Mouse (Mus musculus): ENCODE measurements at regions not wholly inside any gene's neighbourhood (a gene's known extent, or its start where the extent isn't known, plus 50 kb on each side); places are given as distances from the start of the nearest gene placed in this dataset.

DNA sequence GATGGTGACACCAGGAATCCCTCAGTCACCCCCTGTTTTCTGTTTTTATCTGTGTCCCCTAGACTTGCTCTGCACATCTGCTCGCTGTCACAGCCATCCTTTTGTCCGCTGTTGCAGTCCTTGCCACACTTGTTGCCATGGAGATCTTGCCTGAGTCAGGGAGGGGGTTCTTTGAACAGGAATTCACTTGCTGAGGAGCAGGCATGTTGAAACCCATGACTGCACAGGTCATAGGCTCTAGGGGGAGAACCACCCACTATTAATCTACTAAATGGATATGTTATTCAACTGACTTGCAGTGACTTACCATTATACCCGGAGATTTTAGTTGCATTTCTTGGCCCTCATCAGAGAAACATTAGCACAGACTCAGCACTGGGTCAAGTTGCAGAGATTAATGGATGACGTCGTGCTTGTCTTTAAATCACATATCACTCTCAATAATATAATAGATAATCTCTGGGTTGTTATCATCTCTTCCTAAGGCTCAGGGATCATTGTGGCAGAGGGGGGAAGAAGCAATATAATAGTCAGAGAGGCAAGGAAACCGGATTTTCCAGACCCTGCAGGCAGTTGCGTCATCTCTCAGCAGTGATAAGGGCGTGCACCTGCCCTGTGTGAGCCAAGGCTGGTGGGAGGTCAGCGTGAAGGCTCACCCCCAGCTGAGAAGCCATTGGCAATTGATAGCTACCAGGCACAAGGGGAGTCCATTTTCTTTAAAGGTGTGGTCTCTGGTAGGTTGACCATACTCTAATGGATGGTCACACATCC lies 95.9 kb upstream of the Serp2 start:
- H3K27me3 ChIP-seq (ENCODE audit: insufficient read depth, low read length), result no peaks in the 10 kb centered on the region
- H3K4me1 ChIP-seq (replicated peaks; ENCODE audit: low read depth, low read length), result peaks cover 34% of the 10 kb centered on the region
- no peaks in the 10 kb centered on the region for H3K36me3 ChIP-seq (ENCODE audit: insufficient read depth, low read length)
- H3K4me3 ChIP-seq (replicated peaks; ENCODE audit: low read length), result no peak overlapping the region
- peaks cover 4% of the 10 kb centered on the region for H3K9me3 ChIP-seq (ENCODE audit: low read length)
- TF ChIP-seq NANOG (IDR thresholded peaks at IDR 0.05; ENCODE audit: borderline replicate concordance, low read length) (peak; percentile 31; the same call in 1 of the 2 replicates), CTCF (conservative IDR thresholded peaks at IDR 0.05; ENCODE audit: low read length) (no peak)

DNA sequence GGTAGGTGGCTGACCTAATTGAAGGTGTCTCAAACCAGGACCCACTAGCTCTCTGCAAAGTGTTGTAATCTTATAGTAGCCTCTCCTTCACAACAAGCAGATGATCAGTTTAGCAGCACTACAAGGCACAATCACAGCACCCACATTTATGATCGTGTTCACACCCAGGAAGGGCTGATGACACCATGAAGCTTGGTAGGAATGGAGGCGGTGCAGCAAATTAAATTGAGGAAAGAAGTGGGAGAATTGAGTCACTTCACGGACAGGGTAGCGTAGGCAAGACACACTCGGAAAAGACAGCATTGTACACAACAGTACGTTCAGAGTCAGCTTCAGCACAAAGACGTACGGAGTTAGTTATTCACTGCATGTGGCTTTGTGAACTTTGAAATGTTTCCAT lies 94.4 kb upstream of the Serp2 start:
- peaks cover 6% of the 10 kb centered on the region for H3K9me3 ChIP-seq (ENCODE audit: low read length)
- TF ChIP-seq NANOG (IDR thresholded peaks at IDR 0.05; ENCODE audit: borderline replicate concordance, low read length) (no peak), CTCF (conservative IDR thresholded peaks at IDR 0.05; ENCODE audit: low read length) (no peak), POU5F1 (IDR thresholded peaks at IDR 0.05; ENCODE audit: borderline replicate concordance, low read length) (no peak)
- peaks cover 26% of the 10 kb centered on the region for H3K4me1 ChIP-seq (replicated peaks; ENCODE audit: low read depth, low read length)
- no peaks in the 10 kb centered on the region for H3K36me3 ChIP-seq (ENCODE audit: insufficient read depth, low read length)
- no peaks in the 10 kb centered on the region for H3K27me3 ChIP-seq (ENCODE audit: insufficient read depth, low read length)
- no peak overlapping the region for H3K4me3 ChIP-seq (replicated peaks; ENCODE audit: low read length)

DNA sequence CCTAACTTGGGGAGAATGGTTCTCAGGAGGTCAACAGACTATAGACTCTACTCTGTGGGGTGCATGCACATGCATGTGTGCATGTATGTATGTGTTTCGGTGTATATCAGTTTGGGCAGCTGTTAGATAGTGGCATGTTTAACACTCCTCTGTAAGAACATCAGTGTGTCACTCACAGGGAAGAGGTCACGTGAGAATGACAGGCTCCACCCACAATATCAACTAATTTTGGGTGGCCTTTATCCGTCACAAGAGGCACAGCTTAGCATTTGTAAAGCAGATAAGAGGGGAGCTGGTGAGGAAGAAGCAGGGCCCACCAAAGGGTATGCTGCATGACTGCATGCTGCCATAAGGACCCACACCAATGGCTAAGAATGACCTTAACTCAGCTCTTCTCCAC lies 93.2 kb upstream of the Serp2 start:
- Histone ChIP-seq H3K36me3 (ENCODE audit: insufficient read depth, low read length) (no peaks in the 10 kb centered on the region), H3K9me3 (ENCODE audit: low read length) (peaks cover 6% of the 10 kb centered on the region), H3K4me3 (replicated peaks; ENCODE audit: low read length) (no peak overlapping the region), H3K27me3 (ENCODE audit: insufficient read depth, low read length) (no peaks in the 10 kb centered on the region), H3K4me1 (replicated peaks; ENCODE audit: low read depth, low read length) (peaks cover 23% of the 10 kb centered on the region)
- TF ChIP-seq CTCF (conservative IDR thresholded peaks at IDR 0.05; ENCODE audit: low read length) (no peak), NANOG (IDR thresholded peaks at IDR 0.05; ENCODE audit: borderline replicate concordance, low read length) (no peak), POU5F1 (IDR thresholded peaks at IDR 0.05; ENCODE audit: borderline replicate concordance, low read length) (no peak)

DNA sequence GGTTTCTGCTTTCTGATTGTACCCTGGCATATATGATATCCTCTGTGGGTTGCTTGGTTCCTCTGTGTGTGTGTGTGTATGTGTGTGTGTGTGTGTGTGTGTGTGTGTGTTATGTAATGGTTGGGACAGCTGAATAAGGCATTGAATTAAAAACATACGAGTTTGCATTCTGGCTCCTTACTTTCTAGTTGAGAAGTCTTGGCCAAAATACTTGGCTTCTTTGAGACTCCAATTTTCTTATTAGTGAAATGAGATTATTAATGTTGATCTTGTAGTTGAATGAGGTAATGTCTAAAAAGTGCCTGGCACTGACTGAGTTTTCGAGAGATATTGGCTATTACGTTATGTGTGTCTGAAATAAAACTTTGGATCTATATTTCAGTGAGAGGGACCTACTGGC lies 88.0 kb upstream of the Serp2 start:
- Histone ChIP-seq H3K4me3 (replicated peaks; ENCODE audit: low read length) (no peak overlapping the region), H3K9me3 (ENCODE audit: low read length) (peaks cover 6% of the 10 kb centered on the region), H3K36me3 (ENCODE audit: insufficient read depth, low read length) (no peaks in the 10 kb centered on the region), H3K27me3 (ENCODE audit: insufficient read depth, low read length) (peaks cover 4% of the 10 kb centered on the region; the same call in 1 of the 2 replicates), H3K4me1 (replicated peaks; ENCODE audit: low read depth, low read length) (no peaks in the 10 kb centered on the region)
- no peak for TF ChIP-seq CTCF (conservative IDR thresholded peaks at IDR 0.05; ENCODE audit: low read length)

DNA sequence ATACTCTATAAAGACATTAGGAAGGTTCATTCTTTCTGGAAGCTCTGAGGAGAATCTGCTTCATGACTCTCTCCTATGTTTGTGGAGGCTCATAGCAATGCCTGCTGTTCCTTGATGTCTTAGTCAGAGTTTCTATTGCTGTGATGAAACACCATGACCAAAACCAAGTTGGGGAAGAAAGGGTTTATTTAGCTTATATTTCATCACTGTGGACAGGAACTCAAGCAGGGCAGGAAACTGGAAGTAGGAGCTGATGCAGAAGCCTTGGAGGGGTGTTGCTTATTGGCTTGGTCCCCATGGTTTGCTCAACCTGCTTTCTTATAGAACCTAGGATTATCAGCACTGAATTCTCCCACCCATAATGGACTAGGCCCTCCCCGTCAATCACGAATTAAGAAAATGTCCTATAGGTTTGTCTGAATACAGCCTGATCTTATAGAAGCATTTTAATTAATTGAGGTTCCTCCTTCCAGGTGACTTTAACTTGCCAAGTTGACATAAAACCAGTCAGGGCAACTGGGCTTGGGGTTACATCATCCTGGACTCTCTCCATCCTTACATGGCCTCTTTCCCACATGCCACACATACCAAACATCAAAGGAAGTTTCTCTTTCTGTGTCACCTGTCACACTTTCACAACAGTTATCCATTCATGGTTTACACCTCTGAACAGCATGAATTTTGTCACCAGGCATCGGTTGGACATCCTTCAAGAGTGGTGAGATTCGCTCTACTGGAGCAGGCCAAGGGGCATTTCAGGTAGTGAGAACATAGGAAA lies 85.3 kb upstream of the Serp2 start:
- H3K36me3 ChIP-seq (ENCODE audit: insufficient read depth, low read length), result no peaks in the 10 kb centered on the region
- no peak overlapping the region for H3K4me3 ChIP-seq (replicated peaks; ENCODE audit: low read length)
- H3K9me3 ChIP-seq (ENCODE audit: low read length), result no peaks in the 10 kb centered on the region
- no peak for TF ChIP-seq NANOG (IDR thresholded peaks at IDR 0.05; ENCODE audit: borderline replicate concordance, low read length)
- no peak for TF ChIP-seq CTCF (conservative IDR thresholded peaks at IDR 0.05; ENCODE audit: low read length)
- TF ChIP-seq POU5F1 (IDR thresholded peaks at IDR 0.05; ENCODE audit: borderline replicate concordance, low read length), result no peak
- 0 out of 2 replicates have a peak, but pooled peaks cover 4% of the 10 kb centered on the region for H3K4me1 ChIP-seq (replicated peaks; ENCODE audit: low read depth, low read length)
- H3K27me3 ChIP-seq (ENCODE audit: insufficient read depth, low read length), result peaks cover 4% of the 10 kb centered on the region; the same call in 1 of the 2 replicates

DNA sequence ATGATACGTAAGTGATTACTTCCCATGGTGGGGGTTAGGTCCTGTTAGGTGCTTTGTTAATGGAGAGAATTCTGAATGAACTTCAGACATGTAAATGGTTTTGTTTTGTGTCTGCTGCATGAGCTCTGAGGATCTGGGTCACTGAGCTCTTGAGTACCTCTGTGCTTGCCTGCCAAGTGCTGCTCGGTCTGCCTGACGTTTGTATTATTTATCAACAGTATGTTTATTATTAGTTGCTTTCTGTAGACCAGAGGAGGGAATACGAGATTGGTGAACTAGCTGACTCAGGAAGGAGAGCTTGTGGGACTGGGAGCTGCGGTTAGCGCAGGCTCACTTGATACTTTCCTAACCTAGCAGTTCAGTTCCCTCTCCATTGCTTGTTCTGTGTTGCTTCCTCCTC lies 76.5 kb upstream of the Serp2 start:
- no peaks in the 10 kb centered on the region for H3K9me3 ChIP-seq (ENCODE audit: low read length)
- no peak overlapping the region for H3K4me3 ChIP-seq (replicated peaks; ENCODE audit: low read length)
- no peaks in the 10 kb centered on the region for H3K36me3 ChIP-seq (ENCODE audit: insufficient read depth, low read length)
- H3K4me1 ChIP-seq (replicated peaks; ENCODE audit: low read depth, low read length), result peaks cover 62% of the 10 kb centered on the region
- TF ChIP-seq CTCF (conservative IDR thresholded peaks at IDR 0.05; ENCODE audit: low read length), result no peak
- TF ChIP-seq NANOG (IDR thresholded peaks at IDR 0.05; ENCODE audit: borderline replicate concordance, low read length), result no peak
- TF ChIP-seq POU5F1 (IDR thresholded peaks at IDR 0.05; ENCODE audit: borderline replicate concordance, low read length), result no peak
- H3K27me3 ChIP-seq (ENCODE audit: insufficient read depth, low read length), result peaks cover 6% of the 10 kb centered on the region; the same call in 1 of the 2 replicates

DNA sequence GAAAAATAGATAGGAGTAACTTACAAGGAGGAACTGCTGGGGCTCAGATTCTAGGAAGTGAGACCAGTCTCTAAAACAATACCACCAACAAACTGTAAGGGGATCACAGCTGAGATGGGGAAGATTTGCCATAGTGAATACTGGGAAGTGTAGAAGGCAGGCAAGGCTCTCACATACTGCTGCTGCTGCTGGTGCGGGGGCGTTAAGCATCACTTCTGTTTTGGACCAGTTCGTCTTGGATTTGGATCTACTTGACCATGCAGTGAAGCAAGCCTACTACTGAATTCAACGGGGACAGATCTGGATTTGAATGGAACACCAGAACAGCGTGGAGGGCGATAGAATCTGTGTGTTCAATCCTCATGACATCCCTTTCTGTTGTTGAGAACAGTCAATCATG lies 76.1 kb upstream of the Serp2 start:
- Histone ChIP-seq H3K4me1 (replicated peaks; ENCODE audit: low read depth, low read length) (peaks cover 63% of the 10 kb centered on the region), H3K9me3 (ENCODE audit: low read length) (no peaks in the 10 kb centered on the region), H3K4me3 (replicated peaks; ENCODE audit: low read length) (no peak overlapping the region), H3K36me3 (ENCODE audit: insufficient read depth, low read length) (no peaks in the 10 kb centered on the region), H3K27me3 (ENCODE audit: insufficient read depth, low read length) (peaks cover 6% of the 10 kb centered on the region; the same call in 1 of the 2 replicates)
- TF ChIP-seq CTCF (conservative IDR thresholded peaks at IDR 0.05; ENCODE audit: low read length) (no peak), NANOG (IDR thresholded peaks at IDR 0.05; ENCODE audit: borderline replicate concordance, low read length) (no peak), POU5F1 (IDR thresholded peaks at IDR 0.05; ENCODE audit: borderline replicate concordance, low read length) (no peak)

DNA sequence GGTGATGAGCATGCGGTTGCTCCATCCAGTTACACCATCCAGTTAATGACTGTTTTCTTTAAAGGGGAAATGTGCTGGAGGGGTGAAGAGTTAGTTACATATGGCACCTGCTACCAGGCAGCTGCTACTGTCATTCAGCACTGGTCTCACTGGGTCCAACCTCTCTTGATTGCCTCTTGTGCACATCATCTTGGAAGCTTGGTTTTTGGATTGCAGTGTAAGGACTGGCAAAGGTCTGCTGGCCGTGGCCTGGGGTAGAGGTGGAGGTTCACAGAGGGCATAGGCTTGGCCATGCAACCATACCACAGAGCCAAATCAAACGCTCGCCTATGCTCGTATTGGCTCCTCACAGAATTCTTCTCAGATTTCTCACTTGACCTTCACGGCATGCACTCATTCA lies 75.1 kb upstream of the Serp2 start:
- peaks cover 60% of the 10 kb centered on the region for H3K4me1 ChIP-seq (replicated peaks; ENCODE audit: low read depth, low read length)
- no peak for TF ChIP-seq POU5F1 (IDR thresholded peaks at IDR 0.05; ENCODE audit: borderline replicate concordance, low read length)
- no peak for TF ChIP-seq NANOG (IDR thresholded peaks at IDR 0.05; ENCODE audit: borderline replicate concordance, low read length)
- no peak for TF ChIP-seq CTCF (conservative IDR thresholded peaks at IDR 0.05; ENCODE audit: low read length)
- H3K36me3 ChIP-seq (ENCODE audit: insufficient read depth, low read length), result no peaks in the 10 kb centered on the region
- H3K4me3 ChIP-seq (replicated peaks; ENCODE audit: low read length), result no peak overlapping the region
- peaks cover 6% of the 10 kb centered on the region; the same call in 1 of the 2 replicates for H3K27me3 ChIP-seq (ENCODE audit: insufficient read depth, low read length)
- no peaks in the 10 kb centered on the region for H3K9me3 ChIP-seq (ENCODE audit: low read length)

Data from E14TG2a.4 (cell line).